Comparison of ENCODE assay signal across 9 mouse cellular contexts in the genomic region with DNA sequence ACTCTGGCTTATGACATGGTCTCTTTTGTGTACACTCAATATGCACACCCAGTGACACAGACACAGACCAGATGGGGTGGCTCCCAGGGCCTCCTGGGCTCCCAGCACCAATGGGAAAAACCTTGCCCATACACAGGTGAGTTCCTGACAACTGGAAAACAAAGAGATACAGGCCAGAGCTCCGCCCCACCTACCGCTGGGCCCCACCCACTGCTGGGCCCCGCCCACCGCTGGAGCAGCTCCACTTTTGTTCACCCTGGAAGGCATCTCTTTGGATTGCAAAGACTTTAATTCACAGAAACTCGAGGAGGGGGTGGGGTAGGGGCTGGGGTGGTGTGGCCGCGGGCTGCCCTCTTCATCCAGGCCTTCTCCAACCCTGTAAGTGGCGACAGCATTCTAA. TPM values are rescaled to one million over a fixed set of nuclear protein-coding genes. Genes with fewer than 3 reads are reported as not detected.
DNase-seq lines count a peak whose midpoint lies in the region; ATAC-seq lines count a peak whose summit lies in the region.
"Had no signal": no experiment of that assay in that cellular context is flagged by ENCODE, and none has a peak within 500 bp of the region (broad histone marks: within the 10 kb centered on the region; RNA-seq: fewer than 3 reads in every experiment).

No protein-coding gene starts in this region.

- H3K36me3 ChIP-seq in heart, embryonic 16.5 days (ENCODE audit: control insufficient read depth, insufficient read depth) = peaks cover 6% of the 10 kb centered on the region; the same call in 1 of the 2 replicates
- peaks cover 13% of the 10 kb centered on the region for H3K36me3 ChIP-seq in limb, embryonic 10.5 days

- H3K27me3 ChIP-seq in heart, embryonic 16.5 days (ENCODE audit: control insufficient read depth, insufficient read depth, low read length) = no peaks in the 10 kb centered on the region
- no peaks in the 10 kb centered on the region for H3K27me3 ChIP-seq in limb, embryonic 10.5 days (ENCODE audit: low read depth, poor library complexity, severe bottlenecking)
- H3K27me3 ChIP-seq: embryonic facial prominence, embryonic 15.5 days had no signal

- H3K4me1 ChIP-seq in heart, embryonic 16.5 days (ENCODE audit: control insufficient read depth, insufficient read depth, low read length) = peaks cover 28% of the 10 kb centered on the region
- H3K4me1 ChIP-seq in limb, embryonic 10.5 days = peaks cover 52% of the 10 kb centered on the region

- no peak for DNase-seq in heart, adult 18-20 months
- peak; percentile 41 for DNase-seq in ovary, postnatal 36 days (ENCODE audit: low spot score)
- no peak for DNase-seq in ovary, postnatal 10 days (ENCODE audit: low spot score)
- DNase-seq in limb, embryonic 10.5 days (ENCODE audit: low spot score) = no peak
- no peak for DNase-seq in adrenal gland, adult 2 months
- no peak for DNase-seq in spleen, adult 18-20 months
- DNase-seq in right cerebral cortex, adult 2 months (ENCODE audit: low spot score in 2 of 2) = no peak

- H3K9me3 ChIP-seq in heart, embryonic 16.5 days (replicated peaks; ENCODE audit: control insufficient read depth, low read length) = no peaks in the 10 kb centered on the region
- no peaks in the 10 kb centered on the region for H3K9me3 ChIP-seq in limb, embryonic 10.5 days (replicated peaks)
- H3K9me3 ChIP-seq: embryonic facial prominence, embryonic 15.5 days had no signal

- H3K4me2 ChIP-seq in heart, embryonic 16.5 days (ENCODE audit: low read depth, low read length) = no peak overlapping the region
- H3K4me2 ChIP-seq: embryonic facial prominence, embryonic 15.5 days had no signal

- peak overlapping the region; percentile 10 for H3K27ac ChIP-seq in heart, embryonic 16.5 days (ENCODE audit: low read length)
- peak overlapping the region; percentile 34; the same call in 1 of the 2 replicates for H3K27ac ChIP-seq in limb, embryonic 10.5 days
- H3K27ac ChIP-seq: embryonic facial prominence, embryonic 15.5 days had no signal

- H3K9ac ChIP-seq in heart, embryonic 16.5 days (ENCODE audit: low read length) = no peak overlapping the region
- H3K9ac ChIP-seq: embryonic facial prominence, embryonic 15.5 days had no signal

- no peak overlapping the region for H3K4me3 ChIP-seq in heart, embryonic 16.5 days (ENCODE audit: low read length)
- no peak overlapping the region for H3K4me3 ChIP-seq in limb, embryonic 10.5 days
- H3K4me3 ChIP-seq: embryonic facial prominence, embryonic 15.5 days had no signal

- ATAC-seq in heart, embryonic 16.5 days (replicated peaks; ENCODE audit: extremely low read depth, insufficient read depth, low FRiP score) = no peak

- WGBS in heart, embryonic 16.5 days = 37% methylated on average over 8 of the region's 8 CpGs
- 36% methylated on average over 8 of the region's 8 CpGs for WGBS in limb, embryonic 10.5 days

RNA-seq across cellular contexts. Expression of gene Slc25a51, which starts 14.8 kb away (rescaled TPM):
- polyA plus RNA-seq in heart, embryonic 16.5 days (2015; fragmentation: Nextera tagmentation; extraction: Ambion mirVana) = 71.5 and 75.9 TPM in 2 replicates
- total RNA-seq in heart, adult 18-20 months (2021) = 100 to 1,000 TPM; 103 to 107 TPM
- 75.6 and 85.1 TPM in 2 replicates for polyA plus RNA-seq in limb, embryonic 10.5 days (2016; fragmentation: Nextera tagmentation; extraction: Ambion mirVana)
- 100 to 1,000 TPM; 298 to 434 TPM for total RNA-seq in adrenal gland, adult 2 months (2021)
- polyA plus RNA-seq in adrenal gland, adult 2 months (2012; rRNA removed) = 136 and 197 TPM in 2 replicates
